Mouse (Mus musculus) cerebellum, adult 2 months (tissue): ENCODE measurements at regions not wholly inside any gene's neighbourhood (a gene's known extent, or its start where the extent isn't known, plus 50 kb on each side); places are given as distances from the start of the nearest gene placed in this dataset.

ENCODE experiments used
- CTCF ChIP-seq: fragments of 200-500 bp; IDR thresholded peaks from 2 replicates; pipeline ENCODE4 v1.5.1; 2011; ENCODE audit warnings: low read depth, mild to moderate bottlenecking, control low read depth, low read length, moderate library complexity, borderline replicate concordance; ENCODE audit not compliant: insufficient read depth
- POLR2A ChIP-seq: fragments of 200-500 bp; IDR thresholded peaks from 2 replicates; pipeline ENCODE4 v1.6.1; 2011; ENCODE audit warnings: low read length, control low read depth, borderline replicate concordance; ENCODE audit not compliant: insufficient read depth

GRCm38 (mm10) chr7:136127576-136127975 is 411.4 kb upstream of the Mki67 start:
- no peak for TF ChIP-seq CTCF
- no peak for TF ChIP-seq POLR2A
